19 mouse cellular contexts compared by ENCODE assay signal in the genomic region with DNA sequence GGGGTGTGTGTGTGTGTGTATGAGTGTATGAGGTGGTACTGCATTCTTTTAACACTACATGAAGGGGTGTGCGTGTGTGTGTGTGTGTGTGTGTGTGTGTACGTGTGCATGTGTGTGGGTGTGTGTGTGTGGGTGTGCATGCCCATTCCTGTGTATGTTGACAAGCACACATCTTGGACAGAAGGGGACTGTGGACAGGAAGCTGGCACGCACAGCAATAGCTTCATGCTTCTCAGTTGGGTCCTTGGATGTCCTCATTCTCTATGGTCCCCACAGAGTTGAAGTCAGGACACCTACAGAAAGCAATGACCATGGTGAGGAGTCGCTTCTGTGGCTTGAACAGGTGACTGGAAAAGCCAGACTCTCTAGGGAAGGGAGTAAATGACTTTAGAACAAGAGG.
"Had no signal": no experiment of that assay in that cellular context is flagged by ENCODE, and none has a peak within 500 bp of the region (broad histone marks: within the 10 kb centered on the region; RNA-seq: fewer than 3 reads in every experiment).

No protein-coding gene starts in this region.

- H3K9me3 ChIP-seq: neural tube, embryonic 13.5 days; neural tube, embryonic 15.5 days had no signal

- ATAC-seq: midbrain, embryonic 16.5 days had no signal

- H3K4me3 ChIP-seq: midbrain, embryonic 10.5 days; midbrain, embryonic 12.5 days; myocyte; neural tube, embryonic 13.5 days; neural tube, embryonic 15.5 days had no signal

- H3K4me2 ChIP-seq: lung, embryonic 14.5 days; midbrain, embryonic 12.5 days; neural tube, embryonic 13.5 days; neural tube, embryonic 15.5 days had no signal

- H3K27ac ChIP-seq: midbrain, embryonic 10.5 days; midbrain, embryonic 12.5 days; neural tube, embryonic 13.5 days; neural tube, embryonic 15.5 days had no signal

- DNase-seq: lung, adult 18-20 months; lung, embryonic 14.5 days; lung, postnatal 10 days; lung, postnatal 4 days; midbrain, embryonic 14.5 days; retina, postnatal 1 day; right cerebral cortex, adult 18-20 months; right cerebral cortex, postnatal 25 days; right cerebral cortex, postnatal 4 days; spleen, adult 18-20 months; thymus, adult 18-20 months; thymus, postnatal 14 days; thymus, postnatal 36 days had no signal

- H3K9ac ChIP-seq: lung, embryonic 14.5 days; midbrain, embryonic 12.5 days; neural tube, embryonic 13.5 days; neural tube, embryonic 15.5 days had no signal

- H3K36me3 ChIP-seq: midbrain, embryonic 10.5 days; midbrain, embryonic 12.5 days; neural tube, embryonic 13.5 days; neural tube, embryonic 15.5 days had no signal
